Mouse (Mus musculus) thymus, adult 2 months (tissue): ENCODE measurements around the gene Jund. TPM values are rescaled to one million over a fixed set of nuclear protein-coding genes. Genes with fewer than 3 reads are reported as not detected.

Source experiments
- DNase-seq: peaks from one replicate; pipeline ENCODE4 v3.0.0; 2021
- H3K27ac ChIP-seq: fragments of 200-500 bp; 2 replicates; pipeline ENCODE4 v1.5.1; 2012; ENCODE audit warnings: low read length, control low read depth; ENCODE audit not compliant: control insufficient read depth, insufficient read depth
- H3K27me3 ChIP-seq: fragments of 200-500 bp; 2 replicates; pipeline ENCODE4 v1.6.1; 2012; ENCODE audit warnings: mild to moderate bottlenecking, low read length, moderate library complexity, mixed read lengths; ENCODE audit not compliant: control insufficient read depth, insufficient read depth
- H3K36me3 ChIP-seq: fragments of 200-500 bp; 2 replicates; pipeline ENCODE4 v1.6.1; 2012; ENCODE audit warnings: mild to moderate bottlenecking, low read length, moderate library complexity; ENCODE audit not compliant: control insufficient read depth, insufficient read depth
- H3K4me1 ChIP-seq: fragments of 200-500 bp; replicated peaks from 2 replicates; pipeline ENCODE4 v1.6.1; 2012; ENCODE audit warnings: low read length; ENCODE audit not compliant: control insufficient read depth, insufficient read depth
- H3K4me3 ChIP-seq: fragments of 200-500 bp; 2 replicates; pipeline ENCODE4 v1.5.1; 2012; ENCODE audit warnings: mild to moderate bottlenecking, low read length, control low read depth, moderate library complexity; ENCODE audit not compliant: control insufficient read depth, insufficient read depth
- CTCF ChIP-seq: fragments of 200-500 bp; IDR thresholded peaks from 2 replicates; pipeline ENCODE4 v1.5.1; 2012; ENCODE audit warnings: mild to moderate bottlenecking, control low read depth, low read length, moderate library complexity, borderline replicate concordance; ENCODE audit not compliant: control insufficient read depth, poor library complexity, insufficient read depth; ENCODE audit errors: extremely low read depth
- POLR2A ChIP-seq: fragments of 200-500 bp; IDR thresholded peaks from 2 replicates; pipeline ENCODE4 v1.6.1; 2012; ENCODE audit warnings: mild to moderate bottlenecking, low read length, control low read depth, moderate library complexity; ENCODE audit not compliant: control insufficient read depth, poor library complexity, insufficient read depth; ENCODE audit errors: extremely low read depth
- WGBS: fragments of 180-500 bp; shearing (Covaris S2); methylation state at CpG from one replicate; pipeline ENCODE4 v1.1.7; 2018; 5-methylcytosine and 5-hydroxymethylcytosine counted together
- polyA plus RNA-seq: library from polyadenylated mRNA; depleted of rRNA; stranded (reverse); fragments of >200 nt; gene quantifications from 2 replicates; pipeline ENCODE4 v1.2.3, GENCODE M21; 2012

Jund gene
- polyA plus RNA-seq, 1 experiment: 540 TPM

GRCm38 (mm10) chr8:70688136-70688535 is 10.6 kb upstream of the Jund start:
- WGBS: 99% methylated on average over 3 of the region's 3 CpGs
- no peak for DNase-seq

GRCm38 (mm10) chr8:70689892-70690390 is 8.8 kb upstream of the Jund start:
- DNase-seq: no peak
- TF ChIP-seq CTCF (no peak), POLR2A (no peak)
- H3K27ac ChIP-seq: no peak overlapping the region
- H3K36me3 ChIP-seq: no peaks in the 10 kb centered on the region
- H3K4me3 ChIP-seq: no peak overlapping the region
- WGBS: 97% methylated on average over 5 of the region's 5 CpGs
- H3K27me3 ChIP-seq: no peaks in the 10 kb centered on the region
- H3K4me1 ChIP-seq: peaks cover 23% of the 10 kb centered on the region

More at GRCm38 (mm10) chr8:70688136-70688535, 10.6 kb upstream of the Jund start:
- no peak overlapping the region for H3K4me3 ChIP-seq
- H3K27me3 ChIP-seq: no peaks in the 10 kb centered on the region
- no peak overlapping the region for H3K27ac ChIP-seq
- H3K4me1 ChIP-seq: peaks cover 7% of the 10 kb centered on the region
- no peaks in the 10 kb centered on the region for H3K36me3 ChIP-seq
- TF ChIP-seq CTCF: no peak
- TF ChIP-seq POLR2A: no peak

- TF ChIP-seq CTCF (no peak), POLR2A (no peak)
- no peak for DNase-seq
- peaks cover 35% of the 10 kb centered on the region for H3K4me1 ChIP-seq
- H3K27me3 ChIP-seq: no peaks in the 10 kb centered on the region
- no peak overlapping the region for H3K4me3 ChIP-seq
- H3K36me3 ChIP-seq: no peaks in the 10 kb centered on the region
- H3K27ac ChIP-seq: no peak overlapping the region
- 96% methylated on average over 4 of the region's 4 CpGs for WGBS
Observed at GRCm38 (mm10) chr8:70691230-70691629, 7.5 kb upstream of the Jund start.

- 80% methylated on average over 20 of the region's 20 CpGs for WGBS
- H3K27ac ChIP-seq: no peak overlapping the region
- no peak overlapping the region for H3K4me3 ChIP-seq
- no peaks in the 10 kb centered on the region for H3K36me3 ChIP-seq
- no peak for TF ChIP-seq POLR2A
- no peak for TF ChIP-seq CTCF
- no peaks in the 10 kb centered on the region for H3K27me3 ChIP-seq
- peaks cover 39% of the 10 kb centered on the region for H3K4me1 ChIP-seq
- DNase-seq: no peak
Observed at GRCm38 (mm10) chr8:70691727-70692231, 7.0 kb upstream of the Jund start.

GRCm38 (mm10) chr8:70693636-70694035 is 5.1 kb upstream of the Jund start:
- peak overlapping the region; percentile 19; the same call in 1 of the 2 replicates for H3K27ac ChIP-seq
- 23% methylated on average over 5 of the region's 5 CpGs for WGBS
- no peak overlapping the region for H3K4me3 ChIP-seq
- H3K4me1 ChIP-seq: peaks cover 51% of the 10 kb centered on the region
- TF ChIP-seq CTCF (no peak), POLR2A (no peak)
- no peaks in the 10 kb centered on the region for H3K36me3 ChIP-seq
- H3K27me3 ChIP-seq: no peaks in the 10 kb centered on the region
- no peak for DNase-seq

GRCm38 (mm10) chr8:70695318-70696018 is 3.3 kb upstream of the Jund start:
- H3K4me3 ChIP-seq: peak overlapping the region; percentile 2; the same call in 1 of the 2 replicates
- H3K27me3 ChIP-seq: no peaks in the 10 kb centered on the region
- DNase-seq: peak; percentile 87
- TF ChIP-seq CTCF: no peak
- no peaks in the 10 kb centered on the region for H3K36me3 ChIP-seq
- peak overlapping the region; percentile 88 for H3K27ac ChIP-seq
- H3K4me1 ChIP-seq: peaks cover 51% of the 10 kb centered on the region
- WGBS: 4% methylated on average over 32 of the region's 32 CpGs
